ENCODE assay signal across 13 mouse cellular contexts in the genomic region with DNA sequence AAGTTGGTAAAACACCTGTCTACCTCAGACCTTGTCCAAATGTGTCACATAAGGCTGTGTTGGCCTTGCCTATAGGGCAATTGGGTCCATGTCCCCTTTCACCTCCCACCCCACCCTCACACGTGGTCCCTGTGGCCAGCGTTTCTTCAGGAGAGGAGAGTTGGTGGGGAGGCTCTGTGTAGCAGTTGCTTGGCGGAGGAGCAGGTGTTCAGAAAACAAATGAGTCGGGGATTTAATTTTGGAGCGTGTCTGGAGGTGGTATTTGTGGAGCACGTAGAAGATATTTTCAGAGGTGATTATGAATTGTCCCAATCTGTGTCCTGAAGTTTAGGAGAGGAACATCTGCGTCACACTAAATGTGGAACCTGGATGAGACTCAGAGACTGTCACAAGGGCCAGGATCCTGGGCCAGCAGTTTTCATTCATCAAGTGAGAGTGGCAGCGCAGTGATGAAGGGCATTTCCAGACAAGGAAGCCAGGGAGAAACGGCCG. TPM values are rescaled to one million over a fixed set of nuclear protein-coding genes. Genes with fewer than 3 reads are reported as not detected.
DNase-seq lines count a peak whose midpoint lies in the region; ATAC-seq lines count a peak whose summit lies in the region.
"Had no signal": no experiment of that assay in that cellular context is flagged by ENCODE, and none has a peak within 500 bp of the region (broad histone marks: within the 10 kb centered on the region; RNA-seq: fewer than 3 reads in every experiment).

No protein-coding gene starts in this region.

- no peaks in the 10 kb centered on the region for H3K27me3 ChIP-seq in embryonic facial prominence, embryonic 13.5 days
- no peaks in the 10 kb centered on the region for H3K27me3 ChIP-seq in embryonic facial prominence, embryonic 10.5 days (replicated peaks; ENCODE audit: low read depth, poor library complexity, severe bottlenecking)
- H3K27me3 ChIP-seq in kidney, embryonic 15.5 days: no peaks in the 10 kb centered on the region
- H3K27me3 ChIP-seq: embryonic facial prominence, embryonic 15.5 days; liver, embryonic 12.5 days had no signal

- H3K36me3 ChIP-seq in embryonic facial prominence, embryonic 13.5 days: no peaks in the 10 kb centered on the region
- no peaks in the 10 kb centered on the region for H3K36me3 ChIP-seq in embryonic facial prominence, embryonic 10.5 days (replicated peaks)
- H3K36me3 ChIP-seq in kidney, embryonic 15.5 days: no peaks in the 10 kb centered on the region
- H3K36me3 ChIP-seq: embryonic facial prominence, embryonic 15.5 days; liver, embryonic 12.5 days had no signal

- H3K4me3 ChIP-seq in embryonic facial prominence, embryonic 13.5 days: no peak overlapping the region
- H3K4me3 ChIP-seq in embryonic facial prominence, embryonic 10.5 days: no peak overlapping the region
- H3K4me3 ChIP-seq in kidney, embryonic 15.5 days (replicated peaks): no peak overlapping the region
- H3K4me3 ChIP-seq: embryonic facial prominence, embryonic 15.5 days; liver, embryonic 12.5 days had no signal

- peak; percentile 62; the same call in 1 of the 2 replicates for ATAC-seq in embryonic facial prominence, embryonic 13.5 days (ENCODE audit: insufficient number of reproducible peaks, insufficient read depth, low FRiP score, low TSS enrichment, low read depth)
- no peak; the same call in 1 of the 2 replicates for ATAC-seq in kidney, embryonic 15.5 days (replicated peaks; ENCODE audit: low FRiP score)
- no peak for ATAC-seq in monocyte, adult 5-6 weeks (replicated peaks; ENCODE audit: insufficient number of reproducible peaks, low FRiP score, low TSS enrichment, poor library complexity, severe bottlenecking)
- ATAC-seq: liver, embryonic 12.5 days; midbrain, embryonic 16.5 days had no signal

- H3K4me2 ChIP-seq in embryonic facial prominence, embryonic 13.5 days: no peak overlapping the region
- no peak overlapping the region for H3K4me2 ChIP-seq in kidney, embryonic 15.5 days
- H3K4me2 ChIP-seq: embryonic facial prominence, embryonic 15.5 days; liver, embryonic 12.5 days had no signal

- H3K4me1 ChIP-seq in embryonic facial prominence, embryonic 13.5 days: peaks cover 15% of the 10 kb centered on the region
- H3K4me1 ChIP-seq in embryonic facial prominence, embryonic 10.5 days: peaks cover 31% of the 10 kb centered on the region
- H3K4me1 ChIP-seq in kidney, embryonic 15.5 days: peaks cover 28% of the 10 kb centered on the region

- no peaks in the 10 kb centered on the region for H3K9me3 ChIP-seq in embryonic facial prominence, embryonic 13.5 days
- no peaks in the 10 kb centered on the region for H3K9me3 ChIP-seq in embryonic facial prominence, embryonic 10.5 days
- H3K9me3 ChIP-seq in kidney, embryonic 15.5 days (replicated peaks): no peaks in the 10 kb centered on the region
- H3K9me3 ChIP-seq: embryonic facial prominence, embryonic 15.5 days; liver, embryonic 12.5 days had no signal

- intact Hi-C loops in left cerebral cortex, postnatal 14 days (cut with DNase I): no loop called here

- no peak overlapping the region for H3K27ac ChIP-seq in embryonic facial prominence, embryonic 13.5 days
- no peak overlapping the region for H3K27ac ChIP-seq in embryonic facial prominence, embryonic 10.5 days (replicated peaks)
- 0 out of 2 replicates have a peak overlapping the region, but pooled peaks have one; percentile 6 for H3K27ac ChIP-seq in kidney, embryonic 15.5 days
- H3K27ac ChIP-seq: embryonic facial prominence, embryonic 15.5 days; liver, embryonic 12.5 days had no signal

- no peak for DNase-seq in embryonic facial prominence, embryonic 10.5 days (ENCODE audit: low spot score)
- DNase-seq in kidney, adult 9 months: no peak
- peak; percentile 31 to 47 for DNase-seq in frontal cortex, postnatal 36 days (ENCODE audit: low spot score in 2 of 2)
- peak; percentile 34 to 49 for DNase-seq in left cerebral cortex, postnatal 14 days (ENCODE audit: low spot score in 2 of 2)
- no peak for DNase-seq in urinary bladder, adult 2 months (ENCODE audit: low spot score)
- DNase-seq: cerebellum, adult 9-10 months; kidney, adult 11 months had no signal

- no peak overlapping the region for H3K9ac ChIP-seq in embryonic facial prominence, embryonic 13.5 days
- no peak overlapping the region for H3K9ac ChIP-seq in kidney, embryonic 15.5 days
- H3K9ac ChIP-seq: embryonic facial prominence, embryonic 15.5 days; liver, embryonic 12.5 days had no signal

- WGBS in embryonic facial prominence, embryonic 13.5 days: 78% methylated on average over 10 of the region's 10 CpGs
- WGBS in embryonic facial prominence, embryonic 10.5 days: 85% methylated on average over 10 of the region's 10 CpGs
- WGBS in kidney, embryonic 15.5 days: 66% methylated on average over 10 of the region's 10 CpGs

RNA-seq across cellular contexts. Expression of a gene that starts 41.8 kb away (rescaled TPM):
- polyA plus RNA-seq in embryonic facial prominence, embryonic 13.5 days (2015; fragmentation: Nextera tagmentation; extraction: Ambion mirVana): 32.0 and 36.6 TPM in 2 replicates
- 34.0 and 38.4 TPM in 2 replicates for polyA plus RNA-seq in embryonic facial prominence, embryonic 10.5 days (2016; fragmentation: Nextera tagmentation; extraction: Ambion mirVana)
- 38.2 and 38.6 TPM in 2 replicates for polyA plus RNA-seq in kidney, embryonic 15.5 days (2015; fragmentation: Nextera tagmentation; extraction: Ambion mirVana)
- 10 to 100 TPM; 31.6 to 32.5 TPM for total RNA-seq in left cerebral cortex, postnatal 14 days (2021)
- 64.4 and 71.6 TPM in 2 replicates for polyA plus RNA-seq in urinary bladder, adult 2 months (2012; rRNA removed)
- 0.19 to 4.2 TPM (median 1.3 TPM) in 3 replicates for total RNA-seq in monocyte, adult 5-6 weeks (2017)

Comparison
In these comparisons a context has a peak if more than half of its experiments do, and no peak if none do; other contexts are left out.
1. DNase-seq: peak in frontal cortex, postnatal 36 days (2 of 2) and left cerebral cortex, postnatal 14 days (2 of 2); none in embryonic facial prominence, embryonic 10.5 days (single experiment), kidney, adult 9 months (single experiment) and urinary bladder, adult 2 months (single experiment).